Mouse (Mus musculus): ENCODE data around the gene Gm36864.
"Not testable (repeated sequence)": the region's sequence is repeated elsewhere in the genome, so short reads cannot be mapped to it uniquely, and the experiment has no call there.

Gene Gm36864

DNA sequence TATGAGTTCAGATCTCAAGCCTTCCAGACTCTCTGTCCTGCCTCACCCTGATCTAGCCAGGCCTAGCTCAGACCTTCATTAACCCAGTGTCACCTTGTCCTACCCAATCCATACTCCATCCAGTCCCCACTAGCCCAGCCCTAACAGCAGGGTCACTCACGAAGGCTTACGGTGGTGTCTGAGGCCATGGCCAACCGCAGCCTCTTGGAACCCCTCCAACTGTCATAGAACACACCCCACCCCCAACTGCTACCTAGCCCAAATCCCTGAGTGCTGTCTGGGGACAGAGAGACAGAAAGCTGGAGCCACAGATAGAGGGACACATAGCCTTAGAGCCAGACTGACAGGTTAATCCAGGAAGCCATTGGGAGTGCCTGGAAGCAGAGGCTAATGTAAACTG is at the start of gene Gm36864:
Gene Gm36864, plus strand, starts transcription at position 269 of the 400 bp plus-strand sequence.
- DNase-seq (ENCODE audit: low spot score in 2 of 2) = no peak

- DNase-seq (ENCODE audit: low spot score in 2 of 2) = not testable (repeated sequence)
Observed at GRCm38 (mm10) chr7:44186516-44186915, 49.5 kb upstream of the Gm36864 start.

- not testable (repeated sequence) for DNase-seq (ENCODE audit: low spot score in 2 of 2)
Observed at GRCm38 (mm10) chr7:44187936-44188335, 48.0 kb upstream of the Gm36864 start, which contains the start of gene Klk1b24. Klk1b24 (plus strand) TSS chr7:44188236.

DNA sequence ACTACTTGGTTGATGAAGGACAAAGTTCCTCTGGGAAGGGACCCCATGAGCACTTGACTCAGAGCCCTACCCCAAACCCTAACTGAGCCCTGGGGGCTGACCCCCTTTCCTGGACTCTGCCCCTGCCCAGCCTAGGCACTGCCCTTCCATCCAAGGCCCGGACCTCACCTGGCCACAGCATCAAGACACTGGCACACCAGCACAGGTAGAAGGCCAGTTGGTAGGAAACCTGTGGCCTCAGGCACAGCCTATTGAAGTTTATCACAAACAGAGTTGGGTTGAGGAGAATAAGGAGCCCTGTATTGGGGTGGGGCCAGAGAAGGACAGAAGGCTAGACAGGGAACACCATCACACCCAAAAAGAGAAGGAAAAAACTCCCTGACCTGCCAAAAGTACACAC is 42.5 kb upstream of the Gm36864 start:
- not testable (repeated sequence) for DNase-seq (ENCODE audit: low spot score in 2 of 2)

DNA sequence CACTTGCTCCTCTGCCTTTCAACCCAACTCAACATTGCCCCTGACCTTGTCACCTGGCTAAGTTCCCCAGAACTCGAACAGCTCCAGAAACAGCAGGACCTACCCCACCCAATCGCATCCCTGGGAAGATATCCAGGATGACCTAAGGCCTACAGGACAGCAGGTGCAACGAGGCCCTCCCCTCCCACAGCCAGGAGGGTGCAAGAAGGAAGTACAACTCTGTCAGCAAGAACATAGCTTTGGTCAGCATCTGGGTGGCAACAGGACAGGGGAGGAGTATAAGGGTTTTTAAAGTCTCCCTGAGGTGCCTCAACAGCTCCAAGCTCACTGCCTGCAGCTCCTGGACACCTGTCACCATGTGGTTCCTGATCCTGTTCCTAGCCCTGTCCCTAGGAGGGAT is 38.1 kb upstream of the Gm36864 start, which contains the start of gene Klk1b3:
Gene Klk1b3, plus strand, starts transcription at position 301 of the 400 bp plus-strand sequence.
- no peak for DNase-seq (ENCODE audit: low spot score in 2 of 2)

- DNase-seq (ENCODE audit: low spot score in 2 of 2) = not testable (repeated sequence)
Observed at GRCm38 (mm10) chr7:44207135-44207534, 28.8 kb upstream of the Gm36864 start, which contains the start of gene Klk1b4. Klk1b4 (plus strand) TSS chr7:44207435.

GRCm38 (mm10) chr7:44208307-44208706 is 27.7 kb upstream of the Gm36864 start:
- no peak for DNase-seq (ENCODE audit: low spot score in 2 of 2)

DNA sequence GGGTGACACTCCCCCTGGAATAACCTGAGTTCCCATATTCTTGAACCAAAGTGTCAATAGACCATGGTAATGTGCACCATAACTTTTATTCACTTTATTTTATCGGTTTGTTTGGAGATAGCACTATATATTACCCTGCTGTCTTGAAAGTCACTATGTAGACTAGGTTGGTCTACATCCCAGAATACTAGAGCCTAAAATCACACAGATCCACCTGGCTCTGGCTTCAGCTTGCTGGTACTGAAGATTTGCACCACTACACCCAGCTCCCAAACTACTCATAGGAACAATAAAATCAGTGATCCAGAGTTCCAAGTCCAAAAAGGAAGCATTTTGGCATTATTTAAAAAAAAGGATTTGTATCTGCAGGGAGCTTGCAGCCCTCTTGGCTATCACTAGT is 20.3 kb upstream of the Gm36864 start, which contains the start of gene Klk1b5:
Gene Klk1b5, plus strand, starts transcription at position 301 of the 400 bp plus-strand sequence.
- DNase-seq (ENCODE audit: low spot score in 2 of 2) = no peak

DNA sequence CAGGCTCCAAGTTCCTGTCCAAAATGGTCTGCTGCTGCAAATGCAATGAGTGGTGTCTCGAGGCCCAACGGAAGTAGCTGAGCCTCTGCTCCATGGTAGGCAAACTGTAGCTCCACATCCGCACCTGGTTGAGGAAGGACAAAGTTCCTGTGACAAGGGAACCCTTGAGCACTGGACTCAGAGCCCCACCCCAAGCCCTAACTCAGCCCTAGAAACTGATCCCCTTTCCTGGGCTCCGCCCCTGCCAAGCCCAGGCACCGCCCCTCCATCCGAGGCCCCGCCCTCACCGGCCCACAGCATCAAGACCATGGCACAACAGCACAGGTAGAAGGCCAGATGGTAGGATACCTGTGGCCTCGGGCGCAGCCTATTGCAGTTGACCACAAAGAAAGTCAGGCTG is 14.4 kb upstream of the Gm36864 start:
- DNase-seq (ENCODE audit: low spot score in 2 of 2) = not testable (repeated sequence)

- not testable (repeated sequence) for DNase-seq (ENCODE audit: low spot score in 2 of 2)
Observed at GRCm38 (mm10) chr7:44222335-44222734, 13.6 kb upstream of the Gm36864 start.

DNA sequence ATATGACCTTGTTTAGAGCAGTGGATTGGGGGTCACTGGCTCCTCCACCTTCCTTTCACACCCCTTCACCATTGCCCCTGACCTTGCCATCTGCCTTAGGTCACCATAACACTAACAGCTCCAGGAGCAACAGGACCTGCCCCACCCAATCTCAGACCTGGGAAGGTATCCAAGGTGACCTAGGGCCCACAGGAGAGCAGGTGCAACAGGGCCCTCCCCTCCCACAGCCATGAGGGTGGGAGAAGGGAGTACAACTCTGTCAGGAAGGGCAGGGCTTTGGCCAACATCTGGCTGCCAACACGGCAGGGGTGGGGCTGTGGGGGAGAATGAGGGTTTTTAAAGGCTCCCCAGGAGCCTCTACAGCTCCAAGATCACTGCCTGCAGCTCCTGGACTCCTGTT is 10.9 kb upstream of the Gm36864 start, which contains the start of gene Klk1:
Gene Klk1, plus strand, starts transcription at position 285 of the 400 bp plus-strand sequence.
- no peak for DNase-seq (ENCODE audit: low spot score in 2 of 2)

- no peak for DNase-seq (ENCODE audit: low spot score in 2 of 2)
Observed at GRCm38 (mm10) chr7:44239913-44240312, 3.9 kb downstream of the Gm36864 start.

DNA sequence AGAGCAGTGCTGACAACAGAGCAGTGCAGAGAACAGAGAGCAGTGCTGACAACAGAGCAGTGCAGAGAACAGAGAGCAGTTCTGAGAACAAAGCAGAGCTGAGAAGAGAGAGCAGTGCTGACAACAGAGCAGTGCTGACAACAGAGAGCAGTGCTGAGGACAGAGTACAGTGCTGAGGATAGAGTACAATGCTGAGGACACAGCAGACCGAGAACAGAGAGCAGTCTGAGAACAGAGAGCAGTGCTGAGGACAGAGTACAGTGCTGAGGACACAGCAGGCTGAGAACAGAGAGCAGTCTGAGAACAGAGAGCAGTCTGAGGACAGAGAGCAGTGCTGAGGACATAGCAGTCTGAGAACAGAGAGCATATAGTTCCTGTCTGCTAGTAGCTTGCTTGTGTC is 4.7 kb downstream of the Gm36864 start:
- DNase-seq (ENCODE audit: low spot score in 2 of 2) = no peak

GRCm38 (mm10) chr7:44241163-44241562 is 5.2 kb downstream of the Gm36864 start:
- DNase-seq (ENCODE audit: low spot score in 2 of 2) = no peak

- DNase-seq (ENCODE audit: low spot score in 2 of 2) = no peak
Observed at GRCm38 (mm10) chr7:44244080-44244479, 8.1 kb downstream of the Gm36864 start.

DNA sequence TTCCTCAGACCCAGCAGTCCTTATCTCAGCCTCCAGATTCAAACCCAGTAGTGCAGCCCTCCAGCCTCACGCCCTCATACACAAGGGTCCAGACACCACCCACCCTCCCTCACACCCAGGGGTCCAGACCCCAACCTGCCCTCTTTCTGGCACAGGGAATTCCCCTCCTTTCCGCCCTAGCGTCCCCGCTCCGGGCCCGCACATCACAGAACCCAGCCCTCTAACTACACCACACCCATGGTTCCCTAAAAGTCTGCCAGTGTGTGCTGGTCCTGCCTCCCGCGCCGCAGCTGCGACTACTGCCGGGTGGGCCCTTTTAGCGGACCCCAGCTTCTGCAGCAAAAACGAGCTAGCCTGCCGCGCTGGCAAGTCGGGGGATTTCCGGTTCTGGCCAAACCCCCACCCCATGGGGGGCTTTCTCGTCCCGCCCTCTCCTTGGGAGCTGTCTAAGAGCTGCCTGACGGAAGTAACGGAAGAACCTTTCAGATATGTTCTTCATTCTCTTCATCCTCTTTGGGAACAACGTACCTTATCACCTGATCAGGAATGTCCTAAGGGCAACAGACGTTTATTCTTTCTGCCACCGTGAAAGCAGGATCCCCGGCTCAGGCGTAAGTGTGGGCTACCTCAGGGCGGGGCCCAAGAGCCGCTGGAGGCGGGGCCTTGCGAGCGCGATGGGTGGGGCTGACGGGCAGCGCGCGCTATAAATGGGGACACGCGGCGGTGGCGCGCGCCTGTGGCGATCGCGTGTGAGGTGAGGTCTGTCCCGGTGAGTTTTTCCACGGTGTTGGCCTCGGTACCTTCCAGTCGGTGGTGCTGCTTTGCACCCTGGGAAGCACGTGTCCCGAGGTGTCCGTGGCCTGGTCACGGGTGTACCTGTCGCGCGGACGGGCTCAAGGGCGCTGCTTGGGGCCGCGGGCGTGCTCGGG is 10.3 kb downstream of the Gm36864 start, which contains the start of the genes 1700028J19Rik and 2410002F23Rik:
Gene 1700028J19Rik, minus strand, starts transcription at position 641 of the 929 bp plus-strand sequence.
Gene 2410002F23Rik, plus strand, starts transcription at position 668 of the 929 bp plus-strand sequence.
- DNase-seq (ENCODE audit: low spot score in 2 of 2) = peak; percentile 88 to 93

- no peak for DNase-seq (ENCODE audit: low spot score in 2 of 2)
Observed at GRCm38 (mm10) chr7:44246984-44247470, 11.1 kb downstream of the Gm36864 start.

GRCm38 (mm10) chr7:44247971-44248370 is 12.0 kb downstream of the Gm36864 start:
- no peak for DNase-seq (ENCODE audit: low spot score in 2 of 2)

DNA sequence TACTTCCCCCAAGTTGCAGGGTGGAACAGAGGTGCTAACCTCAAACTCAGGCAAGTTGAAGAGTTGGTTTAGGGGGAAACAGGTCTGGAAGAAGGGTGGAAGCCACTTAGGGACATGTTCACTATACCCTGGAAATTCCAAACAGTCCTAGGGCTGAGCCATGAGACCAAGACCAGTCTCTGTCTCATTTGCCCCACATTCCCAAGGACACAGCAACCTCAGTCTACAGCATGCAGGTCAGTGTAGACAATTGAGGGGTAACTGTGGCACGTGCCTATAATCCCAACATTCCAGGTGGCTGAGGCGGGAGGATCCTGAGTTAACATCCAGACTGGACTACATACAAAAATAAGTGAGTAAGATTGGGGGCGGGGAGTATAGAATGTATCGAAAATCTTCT is 13.3 kb downstream of the Gm36864 start:
- no peak for DNase-seq (ENCODE audit: low spot score in 2 of 2)

DNA sequence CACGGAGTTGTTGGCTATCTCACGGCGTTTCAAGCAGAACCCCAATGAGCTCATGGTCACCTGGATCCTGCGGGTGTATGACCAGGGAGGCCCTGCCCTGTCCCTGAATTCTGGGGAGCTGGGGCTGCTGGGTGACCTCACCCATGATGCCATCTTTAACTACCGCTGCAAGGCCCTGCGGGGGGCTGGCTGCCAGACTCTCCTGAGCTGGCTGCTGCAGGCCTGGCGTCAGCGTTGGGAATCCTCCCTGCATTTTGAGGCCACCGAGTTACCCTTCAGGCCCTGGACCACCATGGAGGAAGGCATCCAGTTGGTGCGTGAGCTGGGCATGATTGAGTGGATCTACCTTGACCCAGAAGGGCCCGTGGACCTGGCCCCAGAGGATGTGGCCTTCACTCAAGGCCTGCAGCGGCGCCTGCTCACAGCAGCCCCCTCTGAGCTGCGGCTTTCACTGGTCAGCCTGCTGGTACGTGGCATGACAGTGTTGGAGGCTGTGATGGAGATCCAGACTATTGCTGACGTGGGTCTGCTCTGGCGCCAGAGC is 14.8 kb downstream of the Gm36864 start:
- DNase-seq (ENCODE audit: low spot score in 2 of 2) = not testable (repeated sequence)

- DNase-seq (ENCODE audit: low spot score in 2 of 2) = no peak
Observed at GRCm38 (mm10) chr7:44253023-44253616, 17.1 kb downstream of the Gm36864 start.

DNA sequence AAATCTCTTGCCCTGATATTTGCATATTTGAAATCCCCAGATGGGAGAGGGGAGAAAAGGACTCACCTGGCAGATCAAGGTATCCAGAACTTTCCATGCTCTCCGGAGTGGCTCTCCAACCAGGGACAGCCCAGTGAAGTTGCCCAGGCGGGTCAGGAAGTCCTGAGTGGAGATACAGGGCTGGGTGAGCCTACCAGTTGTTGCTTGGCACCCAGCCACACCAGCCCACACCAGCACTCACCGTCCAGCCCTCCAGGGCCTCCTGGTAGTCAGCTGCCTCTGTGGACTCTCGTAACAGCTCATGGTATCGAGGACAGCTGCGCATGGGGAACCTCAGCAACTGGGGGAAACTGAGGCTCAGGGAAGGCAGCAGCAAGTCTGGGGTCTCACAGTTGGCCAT is 19.0 kb downstream of the Gm36864 start:
- DNase-seq (ENCODE audit: low spot score in 2 of 2) = no peak
